Mouse (Mus musculus) hindbrain, embryonic 12.5 days (tissue): Measurements from ENCODE around the gene Rtraf. TPM values are rescaled to one million over a fixed set of nuclear protein-coding genes. Genes with fewer than 3 reads are reported as not detected.

Experiments
- ATAC-seq: fragments of 200-750 bp; cut with Nextera tagmentation; 2 replicates; pipeline ENCODE4 v1.8.0; 2017; ENCODE audit warnings: moderate TSS enrichment; ENCODE audit not compliant: low FRiP score
- H3K27ac ChIP-seq: fragments of 300-500 bp; sonication (generic); 2 replicates; pipeline ENCODE4 v1.5.1; 2016; ENCODE audit warnings: mild to moderate bottlenecking
- H3K27me3 ChIP-seq: fragments of 300-500 bp; sonication (generic); 2 replicates; pipeline ENCODE4 v1.6.1; 2016; ENCODE audit warnings: mild to moderate bottlenecking
- H3K36me3 ChIP-seq: fragments of 300-500 bp; sonication (generic); 2 replicates; pipeline ENCODE4 v1.6.1; 2016; ENCODE audit warnings: mild to moderate bottlenecking
- H3K4me1 ChIP-seq: fragments of 300-500 bp; sonication (generic); 2 replicates; pipeline ENCODE4 v1.6.1; 2016
- H3K4me2 ChIP-seq: fragments of 300-500 bp; sonication (generic); replicated peaks from 2 replicates; pipeline ENCODE4 v1.6.1; 2016; ENCODE audit warnings: mild to moderate bottlenecking
- H3K4me3 ChIP-seq: fragments of 300-500 bp; sonication (generic); 2 replicates; pipeline ENCODE4 v1.5.1; 2016; ENCODE audit warnings: mild to moderate bottlenecking
- H3K9ac ChIP-seq: fragments of 300-500 bp; sonication (generic); 2 replicates; pipeline ENCODE4 v1.6.1; 2016; ENCODE audit warnings: mild to moderate bottlenecking, moderate library complexity
- H3K9me3 ChIP-seq: fragments of 300-500 bp; sonication (generic); replicated peaks from 2 replicates; pipeline ENCODE4 v1.6.1; 2016; ENCODE audit warnings: mild to moderate bottlenecking
- WGBS: fragments of 180-500 bp; shearing (Covaris S2); methylation state at CpG from one replicate; pipeline ENCODE4 v1.1.7; 2016; 5-methylcytosine and 5-hydroxymethylcytosine counted together
- polyA plus RNA-seq: library from polyadenylated mRNA; unstranded; fragments of >200 nt; fragmentation: Nextera tagmentation; extraction: Ambion mirVana; gene quantifications from 2 replicates; pipeline ENCODE4 v1.2.1, GENCODE M21; 2016

Gene Rtraf
- polyA plus RNA-seq, 1 experiment from 2014 or later = 235 TPM

DNA sequence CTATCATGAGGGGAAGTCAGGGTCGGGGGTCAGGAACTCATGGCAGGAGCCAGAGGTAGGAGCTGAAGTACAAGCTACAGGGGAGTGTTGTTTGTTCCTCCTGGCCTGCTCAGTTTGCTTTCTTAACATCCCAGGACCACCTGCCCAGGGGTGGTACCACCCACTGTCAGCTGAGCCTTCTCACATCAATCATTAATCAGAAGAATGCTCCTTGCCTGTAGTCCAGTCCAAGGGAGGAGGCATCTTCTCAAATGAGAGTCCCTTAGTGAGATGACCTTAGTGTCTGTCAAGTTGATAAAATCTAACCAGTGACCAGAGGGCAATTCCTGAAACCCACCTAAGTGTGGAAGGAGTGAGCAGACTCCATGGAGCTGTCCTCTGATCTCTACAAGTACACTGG lies 35.2 kb downstream of the Rtraf start:
- Histone ChIP-seq H3K9ac (no peak overlapping the region), H3K4me1 (no peaks in the 10 kb centered on the region), H3K4me2 (no peak overlapping the region), H3K9me3 (no peaks in the 10 kb centered on the region), H3K27me3 (no peaks in the 10 kb centered on the region), H3K4me3 (no peak overlapping the region), H3K36me3 (no peaks in the 10 kb centered on the region), H3K27ac (no peak overlapping the region)
- no peak for ATAC-seq
- 80% methylated on average over 1 of the region's 1 CpGs for WGBS

DNA sequence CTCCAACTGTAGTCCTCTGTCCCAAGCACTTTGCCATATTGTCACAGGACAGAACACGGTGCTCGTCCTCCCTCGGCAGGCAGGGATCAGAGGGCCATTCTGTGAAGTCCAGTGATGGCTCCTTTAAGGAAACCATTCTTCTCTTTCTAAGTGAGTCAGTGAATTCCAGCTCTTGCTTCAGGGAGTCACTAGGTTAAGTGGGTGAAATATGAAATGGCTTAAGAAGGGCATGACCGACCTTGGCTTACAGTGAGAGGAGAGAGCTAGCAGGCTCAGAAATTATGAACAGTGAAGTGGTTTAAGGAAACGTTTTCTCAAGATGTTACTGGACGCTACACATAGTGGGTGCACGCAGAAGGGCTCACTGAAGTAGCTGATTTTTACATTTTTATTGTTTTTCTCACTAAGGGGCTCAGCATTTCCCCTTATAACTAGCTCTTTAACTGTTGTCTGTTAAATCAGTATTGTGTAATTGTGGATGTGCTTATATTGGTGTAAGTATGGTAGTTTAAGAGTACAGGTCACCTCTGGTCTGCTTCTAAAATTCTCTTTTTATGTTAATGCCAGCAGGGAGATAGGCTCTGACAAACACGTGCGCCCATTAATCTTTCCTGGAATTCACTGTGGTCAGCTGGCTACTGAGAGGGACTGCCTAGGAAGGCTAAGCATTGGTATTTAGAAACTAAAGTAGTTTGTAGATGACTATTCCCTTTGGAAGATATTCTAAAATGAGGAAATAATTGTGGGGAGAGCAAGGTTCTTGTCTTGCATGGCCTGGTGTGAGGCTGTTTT lies 37.6 kb downstream of the Rtraf start:
- Histone ChIP-seq H3K27me3 (no peaks in the 10 kb centered on the region), H3K27ac (no peak overlapping the region), H3K9me3 (no peaks in the 10 kb centered on the region), H3K9ac (no peak overlapping the region), H3K4me1 (no peaks in the 10 kb centered on the region), H3K4me3 (no peak overlapping the region), H3K4me2 (no peak overlapping the region), H3K36me3 (no peaks in the 10 kb centered on the region)
- no peak for ATAC-seq
- WGBS = 88% methylated on average over 9 of the region's 9 CpGs

DNA sequence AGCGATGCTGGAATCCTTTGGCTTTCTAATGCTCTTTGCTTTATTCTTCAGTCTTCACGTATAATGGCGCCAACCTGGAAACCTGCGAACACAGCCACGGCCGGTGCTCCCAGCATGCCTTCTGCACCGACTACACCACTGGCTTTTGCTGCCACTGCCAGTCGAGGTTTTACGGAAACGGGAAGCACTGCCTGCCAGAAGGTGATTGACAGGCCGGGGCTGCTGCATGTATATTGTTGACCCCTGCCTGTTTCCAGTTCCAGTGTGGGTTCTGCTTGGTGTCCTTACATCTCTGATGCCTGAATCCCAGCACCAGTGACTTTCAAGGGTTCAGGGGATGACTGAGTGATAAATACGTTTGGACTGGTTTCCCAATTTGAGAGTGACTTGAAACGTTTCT lies 45.7 kb downstream of the Rtraf start:
- no peak overlapping the region for H3K27ac ChIP-seq
- 88% methylated on average over 13 of the region's 13 CpGs for WGBS
- no peak for ATAC-seq

DNA sequence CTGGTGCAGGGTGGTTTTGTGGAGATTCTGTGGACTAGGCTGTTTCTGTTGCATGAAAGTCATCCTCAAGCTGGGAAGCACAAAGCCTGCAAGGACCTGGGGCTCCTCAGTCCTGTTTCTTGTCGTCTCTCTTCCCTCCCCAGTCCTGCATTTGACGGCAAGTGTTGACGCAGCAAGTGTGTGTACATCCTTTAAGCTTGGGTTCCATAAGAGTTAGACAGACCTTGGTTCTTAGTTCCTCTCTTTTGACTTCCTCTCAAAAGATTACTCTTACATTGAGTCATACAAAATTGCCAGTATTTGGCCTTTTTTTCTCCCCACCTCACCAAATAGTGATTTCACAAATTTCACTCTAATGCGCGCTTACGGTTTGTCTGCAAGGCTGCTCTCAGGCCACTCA lies 46.3 kb downstream of the Rtraf start:
- Histone ChIP-seq H3K4me1 (no peaks in the 10 kb centered on the region), H3K36me3 (no peaks in the 10 kb centered on the region), H3K27me3 (no peaks in the 10 kb centered on the region), H3K27ac (no peak overlapping the region), H3K4me3 (no peak overlapping the region), H3K9me3 (no peaks in the 10 kb centered on the region; the same call in 1 of the 2 replicates), H3K4me2 (no peak overlapping the region), H3K9ac (no peak overlapping the region)
- ATAC-seq = no peak
- 96% methylated on average over 6 of the region's 6 CpGs for WGBS

More for the DNA sequence above, 45.7 kb downstream of the Rtraf start:
- Histone ChIP-seq H3K9ac (no peak overlapping the region), H3K4me2 (no peak overlapping the region), H3K4me3 (no peak overlapping the region), H3K27me3 (no peaks in the 10 kb centered on the region), H3K9me3 (no peaks in the 10 kb centered on the region; the same call in 1 of the 2 replicates), H3K4me1 (no peaks in the 10 kb centered on the region), H3K36me3 (no peaks in the 10 kb centered on the region)

DNA sequence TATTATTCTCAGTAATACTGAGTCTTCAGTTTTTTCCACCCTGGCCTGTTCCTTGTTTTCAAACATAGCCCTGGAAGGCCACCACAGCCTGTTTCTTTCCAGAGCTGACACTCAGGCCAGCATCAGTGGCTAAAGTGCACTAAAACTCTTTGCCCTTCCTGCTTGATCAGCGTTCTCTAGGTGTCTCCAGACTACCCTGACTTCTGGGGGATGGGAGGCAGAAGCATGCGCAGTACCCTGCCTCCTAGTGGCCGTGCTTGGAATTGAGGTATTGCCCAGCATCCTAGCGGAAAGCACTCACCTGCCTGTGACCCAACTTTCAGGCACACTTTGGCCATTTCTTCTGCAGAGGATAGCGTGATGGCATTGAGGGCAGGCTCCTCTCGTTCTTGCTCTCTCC lies 46.7 kb downstream of the Rtraf start:
- H3K4me3 ChIP-seq = no peak overlapping the region
- 54% methylated on average over 6 of the region's 6 CpGs for WGBS
- H3K4me2 ChIP-seq = no peak overlapping the region

DNA sequence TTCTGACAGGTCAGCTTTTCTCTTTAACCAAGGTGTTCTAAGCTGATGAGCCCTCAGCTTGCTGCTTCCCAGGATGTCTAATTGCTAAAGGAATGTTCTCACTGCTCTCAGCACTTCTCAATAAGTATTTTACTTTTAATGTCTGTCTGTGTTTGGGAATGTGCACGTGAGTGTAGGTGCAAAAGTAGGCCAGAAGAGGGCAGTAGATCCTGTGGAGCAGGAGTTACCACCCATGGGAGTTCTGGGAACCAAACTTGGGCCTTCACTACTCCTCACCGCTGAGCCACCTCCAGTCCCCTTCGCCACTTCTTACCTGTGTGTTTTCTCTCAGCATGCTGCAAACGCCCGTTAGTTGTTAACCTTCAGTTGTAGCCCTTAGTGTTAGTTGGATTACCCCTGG lies 47.4 kb downstream of the Rtraf start:
- WGBS = 97% methylated on average over 5 of the region's 5 CpGs
- no peak for ATAC-seq

More for the DNA sequence above, 46.7 kb downstream of the Rtraf start:
- no peak for ATAC-seq
- no peaks in the 10 kb centered on the region for H3K4me1 ChIP-seq
- H3K9me3 ChIP-seq = no peaks in the 10 kb centered on the region; the same call in 1 of the 2 replicates
- H3K27me3 ChIP-seq = no peaks in the 10 kb centered on the region
- no peak overlapping the region for H3K9ac ChIP-seq
- no peaks in the 10 kb centered on the region for H3K36me3 ChIP-seq
- no peak overlapping the region for H3K27ac ChIP-seq

DNA sequence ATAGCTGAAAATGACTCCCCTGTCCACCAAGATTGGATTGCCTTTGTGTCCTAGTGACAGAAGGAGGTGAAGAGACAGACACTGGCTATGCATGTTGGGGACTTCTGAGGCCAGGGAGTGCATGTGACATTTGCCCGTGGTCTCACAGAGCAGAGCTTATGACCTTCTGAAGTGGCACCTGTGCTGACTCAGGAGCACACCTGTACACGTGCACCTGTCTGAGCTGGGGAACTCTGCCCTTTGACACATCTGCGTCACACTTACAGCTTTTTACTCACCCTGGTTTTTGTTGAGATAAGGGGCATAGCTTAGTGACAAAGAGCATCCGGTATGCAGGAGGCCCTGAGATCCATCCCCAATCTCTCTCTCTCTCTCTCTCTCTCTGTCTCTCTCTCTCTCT lies 48.1 kb downstream of the Rtraf start:
- ATAC-seq = no peak

More for the DNA sequence above, 47.4 kb downstream of the Rtraf start:
- Histone ChIP-seq H3K4me2 (no peak overlapping the region), H3K36me3 (no peaks in the 10 kb centered on the region), H3K4me1 (no peaks in the 10 kb centered on the region), H3K9me3 (no peaks in the 10 kb centered on the region; the same call in 1 of the 2 replicates), H3K27me3 (no peaks in the 10 kb centered on the region), H3K9ac (no peak overlapping the region), H3K27ac (no peak overlapping the region), H3K4me3 (no peak overlapping the region)

DNA sequence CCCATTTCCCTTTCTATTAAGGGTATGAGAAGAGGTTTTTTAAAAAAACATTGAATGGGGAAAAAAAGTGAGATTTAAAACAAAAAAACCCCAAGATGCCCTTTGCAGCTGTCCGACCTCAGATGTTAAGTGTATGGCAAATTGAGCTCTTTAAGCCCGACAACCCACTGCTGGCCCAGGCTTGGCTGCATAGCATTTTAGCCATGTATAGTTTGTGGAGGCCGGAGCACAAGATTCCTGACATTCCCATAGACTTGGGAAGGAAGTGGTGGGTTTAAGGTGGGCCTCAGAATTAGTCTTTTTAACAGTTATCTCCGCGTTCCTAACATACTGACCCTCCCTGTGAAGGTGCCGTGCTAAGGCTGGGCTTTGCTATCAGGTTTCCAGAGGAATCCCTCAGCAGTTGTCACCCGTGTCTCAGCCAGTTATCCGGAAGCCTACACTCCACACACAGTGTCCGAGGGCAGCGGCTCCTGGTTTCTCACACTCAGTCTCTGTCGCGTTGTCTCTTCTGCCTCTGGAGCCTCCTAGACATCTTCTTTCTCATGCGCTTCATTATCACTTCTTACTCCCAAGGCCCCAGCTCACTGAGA lies 49.5 kb downstream of the Rtraf start:
- Histone ChIP-seq H3K9ac (no peak overlapping the region), H3K4me1 (peaks cover 6% of the 10 kb centered on the region), H3K27me3 (no peaks in the 10 kb centered on the region), H3K27ac (no peak overlapping the region), H3K9me3 (no peaks in the 10 kb centered on the region; the same call in 1 of the 2 replicates), H3K36me3 (no peaks in the 10 kb centered on the region), H3K4me2 (no peak overlapping the region), H3K4me3 (no peak overlapping the region)
- 69% methylated on average over 13 of the region's 13 CpGs for WGBS
- ATAC-seq = no peak

More for the DNA sequence above, 48.1 kb downstream of the Rtraf start:
- Histone ChIP-seq H3K9ac (no peak overlapping the region), H3K4me1 (no peaks in the 10 kb centered on the region), H3K4me2 (no peak overlapping the region), H3K4me3 (no peak overlapping the region), H3K9me3 (no peaks in the 10 kb centered on the region; the same call in 1 of the 2 replicates), H3K27me3 (no peaks in the 10 kb centered on the region), H3K36me3 (no peaks in the 10 kb centered on the region), H3K27ac (no peak overlapping the region)
- 91% methylated on average over 4 of the region's 4 CpGs for WGBS

DNA sequence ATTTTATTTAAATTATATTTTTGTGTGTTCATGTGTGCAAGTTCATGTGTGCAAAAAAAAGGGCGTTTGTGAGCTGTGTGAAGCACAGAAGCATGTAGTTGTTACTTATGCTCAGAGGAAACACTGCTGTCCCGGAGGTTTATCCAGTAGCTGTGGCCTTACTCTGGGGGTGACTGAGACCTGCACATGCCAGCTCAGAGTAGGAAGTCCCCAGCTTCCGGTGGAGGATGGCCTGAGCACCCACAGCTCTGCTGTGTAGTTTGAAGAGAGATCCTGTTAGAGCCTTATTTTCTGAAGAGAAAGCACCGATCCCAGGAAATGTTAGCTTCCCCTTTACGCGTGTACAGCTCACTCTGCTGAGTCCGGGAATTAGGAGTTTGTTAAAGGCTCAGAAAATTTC lies 52.5 kb downstream of the Rtraf start:
- no peak overlapping the region for H3K4me3 ChIP-seq
- 72% methylated on average over 7 of the region's 7 CpGs for WGBS
- H3K9me3 ChIP-seq = no peaks in the 10 kb centered on the region; the same call in 1 of the 2 replicates
- H3K4me2 ChIP-seq = no peak overlapping the region
- ATAC-seq = no peak
- no peak overlapping the region for H3K9ac ChIP-seq
- H3K4me1 ChIP-seq = peaks cover 21% of the 10 kb centered on the region
- no peaks in the 10 kb centered on the region for H3K27me3 ChIP-seq
- H3K27ac ChIP-seq = no peak overlapping the region
- no peaks in the 10 kb centered on the region for H3K36me3 ChIP-seq

DNA sequence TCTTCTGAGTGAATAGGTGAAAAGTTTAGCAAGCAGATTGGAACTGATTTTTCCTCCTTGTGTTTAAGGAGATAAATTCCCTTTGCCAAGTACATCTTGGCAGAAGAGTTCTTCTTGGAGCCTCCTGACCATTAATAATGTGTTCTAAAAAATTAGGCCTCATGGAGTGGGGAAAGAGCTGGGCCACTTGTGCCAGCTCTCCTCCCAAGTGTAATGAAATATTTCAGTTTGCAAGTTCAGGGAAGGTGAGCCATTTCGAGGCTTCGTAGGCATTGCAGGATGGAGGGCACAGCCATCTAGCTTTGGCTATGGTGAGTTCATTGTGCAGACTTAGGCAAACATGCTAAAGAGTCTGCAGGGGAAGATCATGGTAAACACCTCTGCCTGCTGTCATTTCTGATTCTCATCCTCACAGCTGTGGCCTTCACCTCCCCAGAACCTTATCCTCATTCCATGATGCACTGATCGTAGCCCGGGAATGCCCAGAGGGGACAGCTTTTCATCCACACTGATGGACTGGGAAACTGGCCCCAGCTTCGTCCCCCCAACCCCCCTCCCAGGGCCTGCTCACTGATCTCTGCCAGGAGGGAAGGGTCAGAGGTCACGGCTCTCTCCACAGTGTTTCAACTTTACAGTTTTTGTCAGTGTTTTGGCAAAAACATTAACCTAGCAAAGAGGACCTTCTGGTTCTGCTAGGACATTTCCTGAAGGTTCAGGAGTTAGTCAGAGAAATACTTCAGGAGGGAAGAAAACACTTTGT lies 54.0 kb downstream of the Rtraf start:
- 30% methylated on average over 6 of the region's 6 CpGs for WGBS
- H3K27me3 ChIP-seq = no peaks in the 10 kb centered on the region
- H3K4me1 ChIP-seq = peaks cover 33% of the 10 kb centered on the region
- H3K36me3 ChIP-seq = no peaks in the 10 kb centered on the region
- no peak overlapping the region for H3K4me2 ChIP-seq
- no peak overlapping the region for H3K9ac ChIP-seq
- H3K9me3 ChIP-seq = no peaks in the 10 kb centered on the region
- no peak overlapping the region for H3K4me3 ChIP-seq
- no peak overlapping the region for H3K27ac ChIP-seq
- no peak for ATAC-seq

DNA sequence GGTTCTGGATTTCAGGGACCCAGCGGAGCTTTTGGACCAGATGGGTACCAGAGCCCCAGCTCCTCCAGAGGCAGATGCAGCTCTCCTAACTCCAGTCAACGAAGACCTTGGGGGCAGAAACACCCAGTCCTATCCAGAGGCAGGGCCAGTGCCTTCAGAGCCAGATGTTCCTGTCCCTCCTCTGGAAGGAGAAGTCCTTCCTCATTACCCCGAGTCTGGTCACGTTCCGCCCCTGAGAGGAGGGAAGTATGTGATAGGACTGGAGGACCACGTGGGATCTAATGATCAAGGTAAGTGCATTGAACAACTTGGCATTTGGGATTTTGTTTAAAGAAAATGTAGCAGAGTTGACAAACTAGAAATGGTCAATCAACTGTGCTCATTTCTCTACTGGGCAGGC lies 55.0 kb downstream of the Rtraf start:
- 91% methylated on average over 6 of the region's 6 CpGs for WGBS
- no peaks in the 10 kb centered on the region for H3K36me3 ChIP-seq
- H3K27me3 ChIP-seq = no peaks in the 10 kb centered on the region
- no peak overlapping the region for H3K4me3 ChIP-seq
- no peaks in the 10 kb centered on the region for H3K9me3 ChIP-seq
- no peak overlapping the region for H3K27ac ChIP-seq
- ATAC-seq = no peak
- no peak overlapping the region for H3K9ac ChIP-seq
- peaks cover 35% of the 10 kb centered on the region for H3K4me1 ChIP-seq
- no peak overlapping the region for H3K4me2 ChIP-seq

DNA sequence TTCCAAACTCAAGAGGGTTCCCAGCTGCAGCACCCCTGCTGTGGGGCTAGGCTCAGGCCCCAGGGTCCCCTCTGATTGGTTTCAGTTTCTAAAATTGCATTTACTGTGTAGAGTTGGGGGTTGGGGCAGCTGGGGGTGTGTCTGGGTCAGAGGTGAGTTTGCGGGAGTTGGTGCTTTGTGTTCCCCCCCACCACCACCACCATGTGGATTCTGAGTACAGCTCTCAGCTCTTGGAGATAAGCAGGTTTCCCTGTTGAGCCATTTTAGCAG lies 57.3 kb downstream of the Rtraf start:
- Histone ChIP-seq H3K4me1 (peaks cover 40% of the 10 kb centered on the region), H3K27me3 (no peaks in the 10 kb centered on the region), H3K9ac (no peak overlapping the region), H3K9me3 (no peaks in the 10 kb centered on the region), H3K4me2 (no peak overlapping the region), H3K4me3 (no peak overlapping the region), H3K27ac (no peak overlapping the region), H3K36me3 (no peaks in the 10 kb centered on the region)
- WGBS = 33% methylated on average over 1 of the region's 1 CpGs
- no peak for ATAC-seq
